Mouse (Mus musculus): ENCODE measurements around the gene Tmem265.

The Tmem265 gene

DNA sequence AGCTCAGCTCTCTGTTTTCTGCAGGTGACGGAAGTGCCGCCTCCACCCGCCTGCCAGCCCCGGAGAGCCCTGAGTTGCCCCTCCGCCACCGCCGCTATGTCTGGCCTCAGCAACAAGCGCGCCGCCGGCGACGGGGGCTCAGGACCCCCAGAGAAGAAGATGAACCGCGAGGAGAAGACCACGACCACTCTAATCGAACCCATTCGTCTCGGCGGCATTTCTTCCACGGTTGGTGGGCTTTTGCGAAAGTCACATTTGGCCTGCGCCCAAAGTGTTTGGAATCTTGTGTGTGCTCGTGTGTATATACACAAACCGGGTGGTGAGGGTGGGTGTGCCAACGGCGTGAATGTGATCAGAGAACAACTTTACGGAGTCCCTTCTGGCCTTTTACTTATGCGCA, 27.7 kb downstream of the Tmem265 start:
- DNase-seq (ENCODE audit: low spot score), result no peak

DNA sequence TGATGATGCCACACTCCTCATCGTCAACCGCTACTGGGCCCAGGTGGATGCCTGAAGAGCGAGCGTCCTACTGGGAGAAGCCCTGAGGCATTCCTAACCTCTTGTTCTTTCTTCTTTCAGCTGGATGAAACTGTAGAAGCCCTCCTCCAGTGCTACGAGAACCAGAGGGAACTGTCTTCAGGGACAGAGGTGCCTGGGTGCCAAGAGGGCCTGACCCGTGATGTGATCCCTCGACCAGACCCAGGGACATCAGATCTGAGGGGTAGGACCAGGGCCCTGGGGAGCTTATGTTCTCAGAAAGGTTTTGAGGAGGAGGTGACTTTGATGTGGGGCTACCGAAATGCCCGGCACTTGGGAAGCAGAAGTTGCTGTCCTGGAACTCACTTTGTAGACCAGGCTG, 28.4 kb downstream of the Tmem265 start:
- DNase-seq (ENCODE audit: low spot score), result no peak

DNA sequence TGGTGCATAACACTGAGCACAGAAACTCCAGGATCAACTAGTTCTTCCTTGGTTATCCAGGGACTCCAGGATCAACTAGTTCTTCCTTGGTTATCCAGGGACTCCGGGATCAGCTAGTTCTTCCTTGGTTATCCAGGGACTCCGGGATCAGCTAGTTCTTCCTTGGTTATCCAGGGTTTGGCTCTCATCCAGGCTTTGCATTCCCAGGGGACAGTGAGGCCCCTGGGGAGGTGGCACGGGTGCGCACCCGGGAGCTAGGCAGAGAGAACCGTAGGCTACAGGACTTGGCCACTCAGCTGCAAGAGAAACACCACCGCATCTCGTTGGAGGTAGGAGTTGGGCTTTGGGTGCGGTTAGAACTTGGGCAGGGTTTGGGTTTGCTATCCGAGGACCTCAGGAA, 29.9 kb downstream of the Tmem265 start:
- DNase-seq (ENCODE audit: low spot score), result no peak

DNA sequence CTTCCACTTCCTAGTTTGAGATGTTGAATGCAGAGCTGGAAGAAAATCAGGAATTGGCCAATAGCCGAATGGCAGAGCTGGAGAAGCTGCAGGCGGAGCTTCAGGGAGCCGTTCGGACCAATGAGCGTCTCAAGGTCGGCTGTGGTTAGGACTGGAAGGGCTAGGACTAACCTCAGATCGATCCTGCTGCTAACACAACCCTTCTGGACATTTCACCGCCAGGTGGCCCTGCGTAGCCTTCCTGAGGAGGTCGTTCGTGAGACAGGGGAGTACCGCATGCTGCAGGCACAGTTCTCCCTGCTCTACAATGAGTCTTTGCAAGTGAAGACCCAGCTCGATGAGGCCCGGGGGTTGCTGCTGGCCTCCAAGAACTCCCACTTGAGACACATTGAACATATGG, 31.4 kb downstream of the Tmem265 start:
- DNase-seq (ENCODE audit: low spot score), result no peak

DNA sequence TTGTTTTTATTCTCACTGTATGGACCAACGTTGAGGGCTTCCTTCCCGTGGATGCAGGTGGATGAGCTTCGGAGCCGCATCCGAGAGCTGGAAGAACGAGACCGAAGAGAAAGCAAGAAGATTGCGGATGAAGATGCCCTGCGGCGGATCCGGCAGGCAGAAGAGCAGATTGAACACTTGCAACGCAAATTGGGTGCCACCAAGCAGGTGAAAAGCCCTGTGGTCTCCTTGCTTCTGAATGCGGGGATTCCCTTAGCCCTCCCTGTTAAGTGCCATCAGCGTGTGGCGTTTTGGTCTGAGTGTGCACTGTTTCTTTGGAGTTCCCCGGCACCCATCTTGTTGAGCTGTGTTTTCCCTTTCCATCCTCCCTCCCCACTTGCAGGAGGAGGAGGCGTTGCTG, 35.6 kb downstream of the Tmem265 start:
- DNase-seq (ENCODE audit: low spot score), result no peak

DNA sequence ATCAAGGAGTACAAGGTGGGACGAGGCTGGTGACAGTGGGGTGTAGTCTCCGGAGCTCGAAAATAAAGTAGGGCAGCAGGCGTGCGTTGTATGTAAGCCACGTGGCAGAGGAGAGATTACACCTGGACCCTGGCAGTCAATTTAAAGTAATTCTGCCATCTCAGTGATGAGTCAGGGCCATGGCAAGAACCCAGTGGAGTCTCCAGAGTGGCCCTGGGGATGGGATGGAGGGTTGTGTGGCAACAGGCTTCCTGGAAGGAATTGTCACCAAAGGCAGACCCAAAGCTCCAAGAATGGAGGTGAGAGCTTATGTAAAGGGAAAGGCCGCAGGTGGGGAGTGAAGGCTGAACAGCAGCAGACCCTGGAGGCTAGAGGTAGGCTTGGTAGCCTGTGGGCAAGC, 39.4 kb downstream of the Tmem265 start:
- no peak for DNase-seq (ENCODE audit: low spot score)

DNA sequence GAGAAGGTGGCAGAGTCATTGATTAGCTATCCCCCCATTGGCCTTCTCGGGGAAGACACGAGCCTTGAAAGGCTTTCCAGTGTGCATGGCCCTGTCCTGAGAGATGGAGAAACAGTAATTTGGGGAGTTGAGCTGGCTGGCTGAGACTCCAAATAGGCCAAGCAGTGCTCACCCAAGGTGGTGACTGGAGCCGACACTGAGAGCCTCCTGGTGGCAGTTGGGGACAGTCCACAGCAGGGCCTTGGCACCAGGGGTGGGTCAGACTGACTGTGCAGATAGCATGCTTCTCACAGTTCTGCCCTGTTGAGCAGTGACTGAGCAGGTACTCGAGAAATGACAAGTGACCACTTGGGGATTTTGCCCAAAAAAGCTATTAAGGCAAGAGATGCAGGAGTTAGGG, 40.5 kb downstream of the Tmem265 start:
- no peak for DNase-seq (ENCODE audit: low spot score)

DNA sequence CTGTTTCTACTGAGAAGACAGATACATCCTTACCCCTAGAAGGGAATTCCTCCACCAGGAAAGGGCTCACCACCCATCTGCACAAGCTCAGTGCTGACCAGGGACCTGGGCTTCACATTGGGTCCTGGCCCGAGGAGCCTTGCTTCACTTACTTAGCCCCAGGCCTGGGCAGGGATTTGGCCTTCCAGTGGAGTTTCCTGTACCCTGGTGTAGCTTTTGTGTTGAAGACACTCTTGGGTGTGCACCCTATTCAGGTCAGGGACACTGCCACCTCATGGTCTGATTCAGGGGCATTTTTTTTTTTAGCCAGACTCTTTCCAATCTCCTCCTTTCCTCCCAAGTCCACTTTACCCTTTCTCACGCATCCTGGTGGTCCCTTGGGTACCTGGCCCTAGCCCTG, 41.7 kb downstream of the Tmem265 start:
- no peak for DNase-seq (ENCODE audit: low spot score)

DNA sequence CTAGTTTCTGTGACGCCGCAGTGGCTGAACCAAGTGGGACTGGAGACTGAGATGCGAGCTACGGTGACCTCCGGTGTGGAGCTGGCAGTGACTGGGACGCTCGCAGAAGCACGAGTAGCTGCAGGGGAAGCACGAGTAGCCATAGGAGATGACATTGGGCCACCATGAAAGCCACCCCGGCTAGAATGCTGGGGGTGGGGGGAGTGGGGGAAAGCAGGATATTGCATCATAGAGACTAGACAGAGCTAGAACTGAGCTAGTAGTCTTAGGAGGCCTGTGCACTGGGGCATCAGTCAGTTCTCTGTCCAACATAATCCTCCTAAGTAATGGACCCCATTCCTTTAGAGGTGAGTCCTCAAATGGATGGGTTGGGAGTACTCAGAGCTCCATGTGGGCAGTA, 43.1 kb downstream of the Tmem265 start:
- no peak for DNase-seq (ENCODE audit: low spot score)

DNA sequence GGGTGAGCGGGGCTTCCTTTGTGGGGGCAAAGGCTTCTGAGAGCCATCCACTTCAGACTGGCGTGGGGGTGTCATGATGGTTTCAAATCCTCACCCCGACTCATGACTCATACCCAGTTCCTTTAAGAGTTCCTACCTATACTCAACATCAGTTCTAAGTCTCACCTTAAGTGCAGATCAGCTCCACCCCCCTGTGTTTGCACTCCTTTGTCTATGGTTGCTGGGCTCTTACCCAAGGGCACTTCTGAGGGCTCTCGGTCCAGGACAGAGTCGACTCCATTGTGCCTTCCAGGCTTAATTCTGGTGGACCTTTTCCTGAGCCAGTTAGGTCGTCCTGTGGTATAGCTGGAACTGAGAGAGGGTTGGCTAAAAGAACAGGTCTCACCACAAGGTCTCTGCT, 46.0 kb downstream of the Tmem265 start:
- DNase-seq (ENCODE audit: low spot score), result no peak

DNA sequence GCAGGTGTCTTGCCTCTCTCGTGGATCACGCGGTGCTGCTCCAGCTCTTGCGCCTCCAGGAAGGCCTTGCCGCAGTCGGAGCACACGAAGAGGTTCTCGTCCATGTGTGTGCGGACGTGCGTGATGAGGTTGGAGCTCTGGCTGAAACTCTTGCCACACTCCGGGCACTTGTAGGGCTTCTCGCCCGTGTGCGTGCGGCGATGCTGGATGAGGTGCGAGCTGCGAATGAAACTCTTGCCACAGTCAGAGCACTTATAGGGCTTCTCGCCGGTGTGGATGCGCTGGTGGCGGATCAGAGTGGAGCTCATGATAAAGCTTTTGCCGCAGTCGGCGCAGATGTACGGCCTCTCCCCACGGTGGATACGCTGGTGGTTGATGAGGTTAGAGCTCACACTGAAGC, 49.8 kb downstream of the Tmem265 start:
- DNase-seq (ENCODE audit: low spot score), result no peak

DNA sequence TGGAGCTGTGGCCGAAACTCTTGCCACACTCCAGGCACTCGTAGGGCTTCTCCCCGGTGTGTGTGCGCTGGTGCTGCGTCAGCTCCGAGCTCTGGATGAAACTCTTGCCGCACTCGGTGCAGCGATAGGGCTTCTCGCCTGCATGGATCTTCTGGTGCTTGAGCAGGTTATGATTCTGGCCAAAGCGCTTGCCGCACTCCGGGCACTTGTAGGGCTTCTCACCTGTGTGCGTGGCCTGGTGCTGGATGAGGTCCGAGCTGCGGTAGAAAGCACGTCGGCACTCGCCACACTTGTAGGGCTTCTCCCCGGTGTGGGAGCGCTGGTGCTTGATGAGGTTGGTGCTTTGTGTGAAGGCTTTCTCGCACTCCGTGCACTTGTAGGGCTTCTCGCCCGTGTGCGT, 50.4 kb downstream of the Tmem265 start:
- no peak for DNase-seq (ENCODE audit: low spot score)

DNA sequence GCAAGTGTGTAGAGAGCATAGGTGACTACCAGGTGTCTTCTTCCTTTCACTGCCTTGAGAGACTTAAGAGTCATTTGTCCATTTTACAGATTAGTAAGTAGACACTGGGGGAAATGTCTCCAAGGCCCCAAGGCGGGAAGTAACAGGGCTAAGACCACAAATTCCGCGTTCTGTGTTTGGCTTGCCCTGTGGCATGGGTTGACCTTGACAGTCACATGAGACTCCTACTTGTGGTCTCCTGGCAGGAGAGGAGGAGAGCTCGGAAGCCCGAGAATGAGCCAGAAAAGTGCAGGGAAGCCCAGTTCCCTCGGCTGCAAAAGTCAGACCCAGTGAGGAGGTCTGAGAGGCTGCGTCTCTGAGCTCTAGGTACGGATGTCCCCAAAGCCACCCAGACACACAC, 52.3 kb downstream of the Tmem265 start:
- DNase-seq (ENCODE audit: low spot score), result no peak

DNA sequence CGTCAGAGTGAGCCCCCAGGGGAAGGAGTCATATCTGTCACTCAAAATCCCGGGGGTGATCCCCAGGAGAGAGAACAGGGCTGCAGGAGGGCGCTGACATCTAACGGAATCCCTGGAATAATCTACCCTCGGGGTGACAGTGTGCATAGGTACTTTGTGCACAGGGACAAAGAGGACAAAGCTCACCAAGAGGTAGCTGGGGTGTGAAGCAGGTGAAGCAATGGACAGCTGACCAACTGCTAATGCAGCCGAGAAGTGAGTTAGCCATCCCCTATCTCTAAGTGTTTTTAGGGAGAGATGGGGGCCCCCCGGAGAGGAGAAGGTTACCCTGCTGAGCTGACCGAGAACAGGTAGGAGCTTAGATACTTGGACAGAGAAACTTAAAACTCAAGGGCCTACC, 52.9 kb downstream of the Tmem265 start:
- no peak for DNase-seq (ENCODE audit: low spot score)

DNA sequence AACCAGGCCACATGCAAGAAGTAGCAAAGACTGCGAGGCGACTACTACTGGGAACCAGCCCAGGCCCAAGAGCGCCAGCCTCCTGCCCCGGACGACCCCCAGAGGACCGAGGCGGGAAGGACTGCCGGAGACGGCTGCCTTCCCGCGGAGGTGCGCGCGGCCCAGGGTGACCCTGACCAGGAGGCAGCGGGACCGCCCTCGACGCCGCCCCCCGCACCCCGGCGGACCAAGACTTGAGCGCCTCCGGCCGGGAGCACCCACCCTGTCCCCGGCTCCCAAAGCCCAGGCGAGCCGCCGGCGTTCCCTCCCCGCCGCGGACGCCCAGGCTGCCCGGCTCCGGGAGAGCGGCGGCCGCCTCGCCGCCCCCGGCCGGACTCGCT, 53.3 kb downstream of the Tmem265 start:
- peak; percentile 62 for DNase-seq (ENCODE audit: low spot score)

DNA sequence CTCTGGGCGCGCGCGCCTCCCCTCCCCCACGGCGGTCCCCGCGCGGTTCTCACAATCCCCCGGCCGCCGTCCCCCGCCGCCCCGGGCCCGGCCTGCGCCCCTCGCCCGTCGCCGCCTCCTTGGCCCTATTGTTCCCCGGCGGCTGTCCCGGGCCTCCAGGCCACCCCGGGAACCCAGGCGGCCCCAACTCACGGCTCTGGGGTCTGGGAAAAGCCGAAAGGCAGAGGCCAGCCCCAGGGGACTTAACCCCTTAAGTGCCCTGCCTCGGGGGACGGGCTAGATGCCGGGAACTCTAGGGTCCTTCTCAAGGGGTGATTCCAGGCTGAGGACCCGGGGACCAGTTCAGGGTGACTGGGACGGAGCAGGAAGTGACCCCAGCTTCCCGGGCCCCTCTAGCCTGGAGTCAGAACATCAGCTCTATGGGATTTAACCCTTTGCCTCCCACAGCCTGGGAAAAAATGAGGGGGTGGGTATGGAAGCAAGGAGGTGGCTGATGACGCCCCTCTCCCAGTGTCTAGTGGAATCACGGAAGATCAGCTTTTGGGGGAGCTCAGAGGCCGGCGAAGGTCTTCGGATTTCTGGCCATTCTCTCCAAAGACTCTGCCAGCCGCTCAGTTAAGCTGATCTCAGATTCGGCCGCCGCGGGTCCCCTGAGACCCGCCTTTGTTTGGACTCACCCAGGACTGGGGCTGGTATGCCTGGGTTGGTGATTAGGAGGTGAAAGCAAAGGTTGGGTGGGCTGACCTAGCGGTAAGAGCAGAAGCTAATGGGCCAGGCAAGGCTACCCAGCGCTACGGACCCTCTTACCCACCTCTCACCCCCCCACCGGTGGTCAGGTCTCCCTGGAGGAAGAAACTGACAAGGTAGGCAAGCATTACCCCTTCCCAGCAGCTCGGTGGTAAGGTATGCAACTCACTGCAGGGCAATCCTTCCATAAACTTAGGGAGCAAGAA, 54.0 kb downstream of the Tmem265 start, which contains the start of gene Zfp629:
Gene Zfp629, minus strand, starts transcription at position 907 of the 953 bp plus-strand sequence.
- peak; percentile 86 for DNase-seq (ENCODE audit: low spot score)

DNA sequence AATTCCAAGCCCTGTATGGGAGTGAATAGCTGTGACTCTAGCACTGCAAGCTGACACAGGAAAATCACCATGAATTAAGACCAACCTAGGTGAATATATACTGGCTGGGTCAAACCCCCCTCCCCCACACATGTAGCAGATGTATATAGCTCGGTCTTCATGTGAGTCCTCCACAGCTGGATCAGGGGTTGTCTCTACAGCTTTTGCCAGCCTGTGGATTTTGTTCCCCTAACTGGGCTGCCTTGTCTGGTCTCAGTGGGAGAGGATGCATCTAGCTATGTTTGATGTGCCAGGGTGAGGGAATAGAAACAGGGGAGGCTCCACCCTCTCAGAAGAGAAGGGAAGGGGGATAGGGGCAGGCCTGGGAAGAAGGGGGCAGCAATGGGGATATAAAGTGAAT, 55.1 kb downstream of the Tmem265 start:
- no peak for DNase-seq (ENCODE audit: low spot score)

All from embryo, embryonic 10 days (tissue).